Mouse (Mus musculus) midbrain, embryonic 11.5 days (tissue): Measurements from ENCODE around the gene Tbx15. TPM values are rescaled to one million over a fixed set of nuclear protein-coding genes. Genes with fewer than 3 reads are reported as not detected.

Source experiments
- ATAC-seq: fragments of 200-750 bp; cut with Nextera tagmentation; 2 replicates; pipeline ENCODE4 v1.8.0; 2017; ENCODE audit warnings: moderate TSS enrichment, moderate library complexity; ENCODE audit not compliant: low FRiP score
- DNase-seq: peaks from one replicate; pipeline ENCODE4 v3.0.0; 2015; ENCODE audit warnings: low spot score; ENCODE audit errors: missing footprints
- H3K27ac ChIP-seq: fragments of 300-500 bp; sonication (generic); 2 replicates; pipeline ENCODE4 v1.5.1; 2014; ENCODE audit warnings: low read depth, low read length
- H3K27me3 ChIP-seq: fragments of 300-500 bp; sonication (generic); 2 replicates; pipeline ENCODE4 v1.6.1; 2014; ENCODE audit warnings: mild to moderate bottlenecking, low read length, moderate library complexity, mixed read lengths; ENCODE audit not compliant: control insufficient read depth, insufficient read depth
- H3K36me3 ChIP-seq: fragments of 300-500 bp; sonication (generic); 2 replicates; pipeline ENCODE4 v1.6.1; 2014; ENCODE audit warnings: mild to moderate bottlenecking, low read length, moderate library complexity, mixed read lengths; ENCODE audit not compliant: control insufficient read depth, insufficient read depth
- H3K4me1 ChIP-seq: fragments of 300-500 bp; sonication (generic); 2 replicates; pipeline ENCODE4 v1.6.1; 2014; ENCODE audit warnings: low read length; ENCODE audit not compliant: control insufficient read depth, insufficient read depth
- H3K4me2 ChIP-seq: fragments of 300-500 bp; sonication (generic); 2 replicates; pipeline ENCODE4 v1.6.1; 2014; ENCODE audit warnings: mild to moderate bottlenecking, moderate library complexity
- H3K4me3 ChIP-seq: fragments of 300-500 bp; sonication (generic); 2 replicates; pipeline ENCODE4 v1.5.1; 2014; ENCODE audit warnings: low read depth, low read length
- H3K9ac ChIP-seq: fragments of 300-500 bp; sonication (generic); 2 replicates; pipeline ENCODE4 v1.6.1; 2014; ENCODE audit warnings: low read length
- H3K9me3 ChIP-seq: fragments of 300-500 bp; sonication (generic); 2 replicates; pipeline ENCODE4 v1.6.1; 2016; ENCODE audit warnings: low read length; ENCODE audit not compliant: control insufficient read depth
- WGBS: fragments of 180-500 bp; shearing (Covaris S2); extraction: QIAGEN DNeasy Blood & Tissue Kit; methylation state at CpG from one replicate; pipeline ENCODE4 v1.1.7; 2014; 5-methylcytosine and 5-hydroxymethylcytosine counted together
- polyA plus RNA-seq: library from polyadenylated mRNA; unstranded; fragments of >200 nt; fragmentation: Nextera tagmentation; extraction: Ambion mirVana; gene quantifications from 2 replicates; pipeline ENCODE4 v1.2.1, GENCODE M21; 2014

Tbx15 gene
- polyA plus RNA-seq, 1 experiment from 2014 or later = 1.6 TPM

- H3K27ac ChIP-seq = no peak overlapping the region
- peak; percentile 67 for ATAC-seq
- under 1% methylated on average over 73 of the region's 73 CpGs for WGBS
- H3K36me3 ChIP-seq = no peaks in the 10 kb centered on the region; the same call in 1 of the 2 replicates
- peak overlapping the region; percentile 64 for H3K4me2 ChIP-seq
- peak overlapping the region; percentile 41; the same call in 1 of the 2 replicates for H3K9ac ChIP-seq
- H3K27me3 ChIP-seq = peaks cover 95% of the 10 kb centered on the region
- no peaks in the 10 kb centered on the region for H3K9me3 ChIP-seq
- peak; percentile 97 for DNase-seq
- H3K4me1 ChIP-seq = peaks cover 14% of the 10 kb centered on the region
- H3K4me3 ChIP-seq = peak overlapping the region; percentile 32
Measured at GRCm38 (mm10) chr3:99253497-99254451, 13.6 kb downstream of the Tbx15 start.

- no peak overlapping the region for H3K4me2 ChIP-seq
- peaks cover 14% of the 10 kb centered on the region for H3K4me1 ChIP-seq
- H3K27ac ChIP-seq = no peak overlapping the region
- no peaks in the 10 kb centered on the region for H3K9me3 ChIP-seq
- H3K9ac ChIP-seq = no peak overlapping the region
- H3K27me3 ChIP-seq = peaks cover 95% of the 10 kb centered on the region
- ATAC-seq (no peak), DNase-seq (peak; percentile 96)
- H3K4me3 ChIP-seq = peak overlapping the region; percentile 32; the same call in 1 of the 2 replicates
- no peaks in the 10 kb centered on the region; the same call in 1 of the 2 replicates for H3K36me3 ChIP-seq
- WGBS = 2% methylated on average over 15 of the region's 15 CpGs
Measured at GRCm38 (mm10) chr3:99254559-99255151, 14.5 kb downstream of the Tbx15 start.

- H3K27ac ChIP-seq = no peak overlapping the region
- H3K9ac ChIP-seq = no peak overlapping the region
- H3K9me3 ChIP-seq = no peaks in the 10 kb centered on the region
- ATAC-seq (no peak), DNase-seq (peak; percentile 95)
- 4% methylated on average over 11 of the region's 11 CpGs for WGBS
- no peak overlapping the region for H3K4me2 ChIP-seq
- H3K4me1 ChIP-seq = peaks cover 14% of the 10 kb centered on the region
- no peak overlapping the region for H3K4me3 ChIP-seq
- no peaks in the 10 kb centered on the region; the same call in 1 of the 2 replicates for H3K36me3 ChIP-seq
- H3K27me3 ChIP-seq = peaks cover 90% of the 10 kb centered on the region
Measured at GRCm38 (mm10) chr3:99255411-99256365, 15.5 kb downstream of the Tbx15 start.

GRCm38 (mm10) chr3:99256366-99256750, 16.2 kb downstream of the Tbx15 start:
- ATAC-seq = no peak
- no peak overlapping the region for H3K27ac ChIP-seq
- peaks cover 14% of the 10 kb centered on the region for H3K4me1 ChIP-seq
- no peak overlapping the region for H3K9ac ChIP-seq
- no peaks in the 10 kb centered on the region for H3K9me3 ChIP-seq
- WGBS = 4% methylated on average over 11 of the region's 11 CpGs
- H3K4me3 ChIP-seq = no peak overlapping the region
- H3K4me2 ChIP-seq = no peak overlapping the region
- peaks cover 90% of the 10 kb centered on the region for H3K27me3 ChIP-seq
- no peaks in the 10 kb centered on the region; the same call in 1 of the 2 replicates for H3K36me3 ChIP-seq
- DNase-seq = peak; percentile 95

- H3K9ac ChIP-seq = no peak overlapping the region
Measured at GRCm38 (mm10) chr3:99256766-99257165, 16.6 kb downstream of the Tbx15 start.

GRCm38 (mm10) chr3:99257586-99258577, 17.7 kb downstream of the Tbx15 start:
- no peak overlapping the region for H3K9ac ChIP-seq
- no peak for ATAC-seq

More at GRCm38 (mm10) chr3:99256766-99257165, 16.6 kb downstream of the Tbx15 start:
- no peak overlapping the region for H3K27ac ChIP-seq
- H3K27me3 ChIP-seq = peaks cover 90% of the 10 kb centered on the region
- no peaks in the 10 kb centered on the region; the same call in 1 of the 2 replicates for H3K36me3 ChIP-seq
- H3K4me1 ChIP-seq = peaks cover 14% of the 10 kb centered on the region
- DNase-seq (peak; percentile 96), ATAC-seq (peak; percentile 3; the same call in 1 of the 2 replicates)
- no peak overlapping the region for H3K4me2 ChIP-seq
- H3K9me3 ChIP-seq = no peaks in the 10 kb centered on the region
- WGBS = 1% methylated on average over 20 of the region's 20 CpGs
- H3K4me3 ChIP-seq = no peak overlapping the region

GRCm38 (mm10) chr3:99259741-99260270, 19.6 kb downstream of the Tbx15 start:
- Histone ChIP-seq H3K4me2 (no peak overlapping the region), H3K27me3 (peaks cover 88% of the 10 kb centered on the region), H3K4me1 (peaks cover 2% of the 10 kb centered on the region; the same call in 1 of the 2 replicates), H3K4me3 (no peak overlapping the region), H3K9ac (no peak overlapping the region), H3K36me3 (no peaks in the 10 kb centered on the region), H3K27ac (no peak overlapping the region), H3K9me3 (no peaks in the 10 kb centered on the region)
- DNase-seq = peak; percentile 95
- no peak for ATAC-seq
- WGBS = 7% methylated on average over 6 of the region's 6 CpGs

More at GRCm38 (mm10) chr3:99257586-99258577, 17.7 kb downstream of the Tbx15 start:
- Histone ChIP-seq H3K36me3 (no peaks in the 10 kb centered on the region), H3K27ac (no peak overlapping the region), H3K4me1 (peaks cover 14% of the 10 kb centered on the region), H3K4me2 (no peak overlapping the region), H3K4me3 (no peak overlapping the region), H3K9me3 (no peaks in the 10 kb centered on the region), H3K27me3 (peaks cover 90% of the 10 kb centered on the region)
- WGBS = 3% methylated on average over 29 of the region's 29 CpGs
- DNase-seq = peak; percentile 95
